Mouse (Mus musculus) CH12.LX (cell line): ENCODE data around the gene Ctcf.

ENCODE experiments used
- CTCF ChIP-seq, 2 experiments: IDR thresholded peaks in 1 of 2; conservative IDR thresholded peaks in 1 of 2; 2 replicates each; pipeline ENCODE4 v1.5.1; 2011 to 2012; ENCODE audit warnings: low read depth in 2 of 2, low read length in 2 of 2, improper control_type of control experiment in 1 of 2, inconsistent platforms in 1 of 2, mild to moderate bottlenecking in 1 of 2, moderate library complexity in 1 of 2
- EP300 ChIP-seq: IDR thresholded peaks from 2 replicates; pipeline ENCODE4 v1.6.1; 2011; ENCODE audit warnings: low read length, improper control_type of control experiment
- GABPA ChIP-seq: IDR thresholded peaks from 2 replicates; pipeline ENCODE4 v1.6.1; 2012; ENCODE audit warnings: low read depth, low read length, improper control_type of control experiment, inconsistent platforms; ENCODE audit not compliant: insufficient replicate concordance
- HCFC1 ChIP-seq: IDR thresholded peaks from 2 replicates; pipeline ENCODE4 v1.6.1; 2012; ENCODE audit warnings: low read depth, mild to moderate bottlenecking, inconsistent platforms, low read length, improper control_type of control experiment
- JUND ChIP-seq: conservative IDR thresholded peaks from 2 replicates; pipeline ENCODE4 v1.6.1; 2011; ENCODE audit warnings: low read depth, low read length, improper control_type of control experiment
- MEF2A ChIP-seq: IDR thresholded peaks from 2 replicates; pipeline ENCODE4 v1.6.1; 2014; ENCODE audit warnings: low read depth, mild to moderate bottlenecking, inconsistent platforms, low read length, improper control_type of control experiment, borderline replicate concordance
- NELFE ChIP-seq: IDR thresholded peaks from 2 replicates; pipeline ENCODE4 v1.6.1; 2011; ENCODE audit warnings: low read depth, low read length, improper control_type of control experiment
- POLR2A ChIP-seq: IDR thresholded peaks from 2 replicates; pipeline ENCODE4 v1.6.1; 2011; ENCODE audit warnings: low read depth, mild to moderate bottlenecking, improper control_type of control experiment, low read length
- TCF12 ChIP-seq: IDR thresholded peaks from 2 replicates; pipeline ENCODE4 v1.6.1; 2014; ENCODE audit warnings: low read depth, mild to moderate bottlenecking, inconsistent platforms, low read length, improper control_type of control experiment
- USF1 ChIP-seq: IDR thresholded peaks from 2 replicates; pipeline ENCODE4 v1.6.1; 2014; ENCODE audit warnings: low read depth, mild to moderate bottlenecking, inconsistent platforms, low read length, improper control_type of control experiment
- ZNF384 ChIP-seq: IDR thresholded peaks from 2 replicates; pipeline ENCODE4 v1.6.1; 2012; ENCODE audit warnings: low read depth, low read length, improper control_type of control experiment, inconsistent platforms

DNA sequence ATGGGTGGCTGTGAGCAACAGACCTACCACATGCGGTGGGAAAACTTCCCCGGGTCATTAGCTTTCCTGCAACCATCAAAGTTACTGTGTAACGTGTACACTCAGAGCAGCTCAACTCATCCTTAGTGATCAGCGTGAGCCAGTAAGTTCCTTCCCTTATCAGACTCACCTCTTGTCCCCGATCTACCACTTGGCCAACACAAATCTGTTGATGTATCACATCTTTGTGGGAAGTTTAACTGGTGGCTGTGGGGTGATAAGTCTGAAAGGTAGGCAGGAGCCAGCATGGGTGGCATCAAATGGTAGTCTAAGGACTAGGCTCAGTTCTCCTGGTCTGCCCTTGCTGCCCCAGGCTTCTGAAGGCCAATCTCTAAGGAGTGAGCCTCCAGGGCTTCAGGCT lies 95.8 kb downstream of the Ctcf start:
- TF ChIP-seq USF1 (no peak), POLR2A (no peak), GABPA (no peak), JUND (no peak), NELFE (no peak), CTCF (conservative IDR thresholded peaks at IDR 0.05 in 1 of 2, IDR thresholded peaks at IDR 0.05 in 1 of 2; ENCODE audit: low read depth in 2 of 2, low read length in 2 of 2) (no peak), ZNF384 (no peak), TCF12 (no peak), EP300 (no peak), HCFC1 (no peak), MEF2A (no peak)
